Mouse (Mus musculus) embryonic stem cell, embryonic (primary cell): ENCODE results near the gene Mcm10.

Experiments
- CTCF ChIA-PET, 4 experiments: fragments of 300-600 bp in 2 of 4; fragments of 350-600 bp in 2 of 4; sonication (Branson Sonifier 250); formaldehyde crosslinking; loops; one replicate each; lab custom pipeline; 2022; ENCODE audit warnings: inconsistent platforms in 2 of 4; lab: Charles Lee
- POLR2A ChIA-PET, 4 experiments: fragments of 300-600 bp in 2 of 4; fragments of 350-600 bp in 2 of 4; sonication (Branson Sonifier 250); formaldehyde crosslinking; loops; one replicate each; lab custom pipeline; 2022; ENCODE audit warnings: antibody characterized with exemption in 4 of 4, inconsistent platforms in 1 of 4; lab: Charles Lee

The Mcm10 gene

GRCm38 (mm10) chr2:5037390-5037789, 24.8 kb upstream of the Mcm10 start:
- ChIA-PET CTCF (interaction anchor here in 1 of 4 experiments (0.8 kb wide), 1 partner anchor 12 kb away, joined by 3 read pairs; no protein-coding TSS in a partner anchor), POLR2A (interaction anchor here in 3 of 4 experiments (0.6 to 1.7 kb wide), 11 partner anchors 10 to 903 kb away, joined by 3 to 16 read pairs (median 3); partner anchors contain the start of genes Optn (in 2 of the 3), Cdc123 (in 1 of the 3), Mcm10 (in 1 of the 3) and Nudt5 (in 1 of the 3))

DNA sequence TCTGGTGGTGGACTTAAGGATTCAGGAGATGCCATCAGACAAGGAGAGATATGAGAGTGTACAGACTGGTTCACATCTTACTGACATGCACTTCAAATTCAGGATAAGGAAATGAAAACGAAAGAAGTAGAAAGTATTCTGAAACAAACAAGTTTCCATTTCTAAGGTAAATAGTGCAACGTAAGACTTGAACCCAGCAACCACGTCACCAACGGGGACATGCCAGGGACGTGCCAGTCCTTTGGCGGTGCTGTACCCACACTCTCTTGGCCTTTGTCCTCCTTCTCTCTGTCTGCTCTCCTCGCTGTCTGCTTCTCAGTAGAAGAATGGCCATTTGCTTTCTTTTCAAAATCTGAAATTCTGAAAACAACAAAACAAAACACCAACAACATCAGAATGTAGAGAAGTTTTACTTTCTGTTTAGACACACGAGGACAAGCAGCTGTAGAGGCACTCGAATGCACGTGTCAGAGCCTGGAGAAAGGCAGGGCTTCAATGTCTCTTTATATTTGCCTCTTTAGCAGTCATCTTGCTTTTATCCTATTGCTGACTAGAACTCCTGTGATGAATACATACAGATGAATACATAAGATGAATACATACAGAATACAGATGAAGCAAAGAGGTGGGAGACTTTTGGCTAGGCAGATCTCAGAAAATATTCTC, 24.0 kb upstream of the Mcm10 start:
- ChIA-PET CTCF (no interaction called here), POLR2A (interaction anchor here in 3 of 4 experiments (0.6 to 1.7 kb wide), 7 partner anchors 9 to 904 kb away, joined by 3 to 16 read pairs (median 4); partner anchors contain the start of gene Optn (in 1 of the 3))

DNA sequence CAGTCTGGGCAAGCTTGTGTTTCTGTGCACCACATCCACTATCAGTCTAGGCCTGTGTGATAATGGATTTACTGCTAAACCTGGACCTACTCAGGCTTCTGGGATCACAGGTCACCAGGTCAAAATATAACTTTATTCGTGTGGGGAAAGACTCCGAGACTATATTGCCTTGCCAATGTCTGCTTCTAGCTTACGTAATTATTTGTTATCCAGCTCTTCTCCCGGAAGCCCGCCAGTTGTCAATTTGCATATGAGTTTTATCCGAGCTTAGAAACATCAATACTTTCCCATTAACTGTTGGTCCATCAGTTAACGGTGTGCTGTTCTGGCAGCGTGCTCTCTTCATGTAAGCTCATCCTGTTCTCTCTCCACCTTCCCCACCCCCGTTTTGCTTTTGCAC, 22.6 kb upstream of the Mcm10 start:
- ChIA-PET POLR2A (interaction anchor here in 2 of 4 experiments (0.8 to 12.8 kb wide), 9 partner anchors 8 to 36 kb away, joined by 3 to 153 read pairs (median 4); partner anchors contain the start of gene Mcm10 (in 1 of the 2)), CTCF (interaction anchor here in 2 of 4 experiments (0.5 to 1.0 kb wide), 2 partner anchors 10 to 46 kb away, joined by 4 to 7 read pairs; no protein-coding TSS in a partner anchor)

DNA sequence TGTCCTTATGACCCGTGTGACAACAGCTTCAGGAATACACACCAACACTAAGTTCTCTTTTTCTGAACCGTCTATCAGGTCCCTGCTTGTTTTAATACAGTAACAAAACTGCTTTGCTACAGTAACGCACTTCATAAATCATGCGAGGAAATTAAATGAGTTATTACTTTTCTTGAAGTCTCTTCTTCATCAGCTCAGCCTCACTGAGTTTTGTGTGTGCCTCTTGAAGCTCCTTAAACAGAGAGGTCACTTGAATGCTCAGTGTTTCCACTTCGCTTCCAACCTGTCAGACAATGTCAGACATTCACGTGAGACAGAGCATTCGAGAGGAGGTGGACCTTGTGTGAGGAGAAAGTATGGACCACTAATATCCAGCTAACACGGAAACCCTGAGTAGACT, 22.2 kb upstream of the Mcm10 start:
- CTCF ChIA-PET, result interaction anchor here in 2 of 4 experiments (1.0 to 1.4 kb wide), 2 partner anchors 9 kb away, joined by 4 to 5 read pairs; no protein-coding TSS in a partner anchor

GRCm38 (mm10) chr2:5033546-5034420, 21.2 kb upstream of the Mcm10 start:
- POLR2A ChIA-PET, result interaction anchor here in 3 of 4 experiments (0.6 to 12.8 kb wide), 14 partner anchors 9 to 128 kb away, joined by 3 to 177 read pairs (median 5); partner anchors contain the start of genes Mcm10 (in 2 of the 3) and Optn (in 1 of the 3)
- CTCF ChIA-PET, result interaction anchor here in 2 of 4 experiments (0.6 to 1.4 kb wide), 4 partner anchors 10 to 235 kb away, joined by 3 to 6 read pairs (median 4); no protein-coding TSS in a partner anchor

More for the DNA sequence above, 22.2 kb upstream of the Mcm10 start:
- POLR2A ChIA-PET, result interaction anchor here in 2 of 4 experiments (0.8 to 12.8 kb wide), 10 partner anchors 8 to 36 kb away, joined by 3 to 153 read pairs (median 5); partner anchors contain the start of gene Mcm10 (in 1 of the 2)

GRCm38 (mm10) chr2:5032665-5033064, 20.1 kb upstream of the Mcm10 start:
- ChIA-PET CTCF (interaction anchor here in 2 of 4 experiments (0.6 kb wide), 2 partner anchors 19 to 891 kb away, joined by 3 to 4 read pairs; no protein-coding TSS in a partner anchor), POLR2A (interaction anchor here in 2 of 4 experiments (0.6 to 12.8 kb wide), 12 partner anchors 11 to 100 kb away, joined by 3 to 177 read pairs (median 6); partner anchors contain the start of genes Mcm10 (in 1 of the 2) and Optn (in 1 of the 2))

- ChIA-PET POLR2A (interaction anchor here in 2 of 4 experiments (0.6 to 12.8 kb wide), 10 partner anchors 12 to 913 kb away, joined by 3 to 177 read pairs (median 6); partner anchors contain the start of gene Mcm10 (in 1 of the 2)), CTCF (interaction anchor here in 1 of 4 experiments (0.6 kb wide), 1 partner anchor 141 kb away, joined by 3 read pairs; no protein-coding TSS in a partner anchor)
Measured at GRCm38 (mm10) chr2:5031215-5031614, 18.6 kb upstream of the Mcm10 start.

- POLR2A ChIA-PET, result interaction anchor here in 2 of 4 experiments (0.6 to 12.8 kb wide), 10 partner anchors 12 to 148 kb away, joined by 3 to 177 read pairs (median 5); partner anchors contain the start of genes Mcm10 (in 1 of the 2), Optn (in 1 of the 2) and Sephs1 (in 1 of the 2)
Measured at GRCm38 (mm10) chr2:5029808-5030207, 17.2 kb upstream of the Mcm10 start.

GRCm38 (mm10) chr2:5028047-5028446, 15.5 kb upstream of the Mcm10 start:
- POLR2A ChIA-PET, result interaction anchor here in 3 of 4 experiments (0.6 to 12.8 kb wide), 22 partner anchors 9 to 144 kb away, joined by 3 to 177 read pairs (median 6); partner anchors contain the start of genes Mcm10 (in 2 of the 3) and Optn (in 1 of the 3)
- CTCF ChIA-PET, result interaction anchor here in 1 of 4 experiments (1.1 kb wide), 1 partner anchor 16 kb away, joined by 4 read pairs; no protein-coding TSS in a partner anchor

More at GRCm38 (mm10) chr2:5029808-5030207, 17.2 kb upstream of the Mcm10 start:
- CTCF ChIA-PET, result interaction anchor here in 1 of 4 experiments (0.6 to 0.8 kb wide), 2 partner anchors 25 to 40 kb away, joined by 3 read pairs; no protein-coding TSS in a partner anchor

DNA sequence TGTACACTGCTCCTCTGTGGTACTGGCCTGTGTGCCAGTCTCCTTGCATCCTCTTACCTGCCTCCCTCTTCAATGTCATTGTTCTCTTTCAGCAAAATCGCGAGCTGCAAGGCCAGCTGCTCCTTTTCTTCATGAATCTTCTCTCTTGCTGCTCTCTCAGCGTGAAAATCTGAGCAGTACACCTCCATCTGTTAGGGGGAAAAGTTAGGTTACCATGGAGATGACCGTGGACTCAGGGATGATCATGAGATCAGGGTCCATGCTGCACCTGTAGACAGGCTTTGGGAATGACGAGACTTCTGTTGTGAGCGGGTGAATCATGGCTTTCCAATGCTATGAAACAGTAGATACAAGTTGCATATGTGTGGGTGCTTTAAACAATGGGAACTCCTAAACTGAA, 14.5 kb upstream of the Mcm10 start:
- ChIA-PET CTCF (interaction anchor here in 2 of 4 experiments (0.9 to 2.2 kb wide), 3 partner anchors 17 to 132 kb away, joined by 3 to 5 read pairs (median 4); no protein-coding TSS in a partner anchor), POLR2A (interaction anchor here in 2 of 4 experiments (0.8 to 12.8 kb wide), 16 partner anchors 9 to 143 kb away, joined by 3 to 177 read pairs (median 8); partner anchors contain the start of genes Mcm10 (in 2 of the 2) and Optn (in 1 of the 2))

DNA sequence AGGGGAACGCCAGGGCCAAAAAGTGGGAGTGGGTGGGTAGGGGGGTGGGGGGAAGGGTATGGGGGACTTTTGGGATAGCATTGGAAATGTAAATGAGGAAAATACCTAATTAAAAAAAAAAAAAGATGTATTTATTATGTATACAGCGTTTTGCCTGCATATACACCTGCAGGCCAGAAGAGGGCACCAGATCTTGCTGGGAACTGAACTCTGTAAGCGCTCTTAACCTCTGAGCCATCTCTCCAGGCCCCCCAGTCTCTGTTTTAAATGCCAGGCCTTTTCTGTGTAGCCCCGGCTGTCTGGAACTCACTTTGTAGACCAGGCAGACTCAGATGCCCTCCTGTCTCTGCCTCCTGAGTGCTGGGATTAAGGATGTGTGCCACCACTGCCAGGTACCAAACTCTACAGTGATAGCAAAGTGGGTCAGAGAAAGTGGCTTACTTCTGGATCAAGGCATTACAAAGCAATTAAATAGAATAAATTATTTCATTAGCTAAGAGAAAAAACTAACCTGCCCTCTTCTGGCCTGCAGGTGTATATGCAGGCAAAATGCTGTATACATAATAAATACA, 12.7 kb upstream of the Mcm10 start:
- ChIA-PET POLR2A (interaction anchor here in 3 of 4 experiments (0.7 to 12.8 kb wide), 12 partner anchors 7 to 1553 kb away, joined by 3 to 177 read pairs (median 7); partner anchors contain the start of genes Mcm10 (in 1 of the 3) and Optn (in 1 of the 3)), CTCF (interaction anchor here in 2 of 4 experiments (0.6 to 2.2 kb wide), 15 partner anchors 10 to 409 kb away, joined by 3 to 6 read pairs (median 3); partner anchors contain the start of gene Optn (in 2 of the 2))

- POLR2A ChIA-PET, result interaction anchor here in 2 of 4 experiments (0.6 to 12.8 kb wide), 19 partner anchors 9 to 322 kb away, joined by 3 to 153 read pairs (median 4); partner anchors contain the start of gene Mcm10 (in 1 of the 2)
- CTCF ChIA-PET, result interaction anchor here in 1 of 4 experiments (0.6 kb wide), 3 partner anchors 108 to 364 kb away, joined by 3 to 4 read pairs (median 3); no protein-coding TSS in a partner anchor
Measured at GRCm38 (mm10) chr2:5023699-5024399, 11.3 kb upstream of the Mcm10 start.

GRCm38 (mm10) chr2:5023275-5023674, 10.7 kb upstream of the Mcm10 start:
- CTCF ChIA-PET, result interaction anchor here in 1 of 4 experiments (0.6 kb wide), 3 partner anchors 107 to 365 kb away, joined by 3 to 4 read pairs (median 3); no protein-coding TSS in a partner anchor
- POLR2A ChIA-PET, result interaction anchor here in 2 of 4 experiments (0.8 to 12.8 kb wide), 13 partner anchors 8 to 323 kb away, joined by 3 to 153 read pairs (median 4); no protein-coding TSS in a partner anchor

GRCm38 (mm10) chr2:5019708-5020107, 7.1 kb upstream of the Mcm10 start:
- CTCF ChIA-PET, result no interaction called here
- POLR2A ChIA-PET, result interaction anchor here in 3 of 4 experiments (0.6 to 3.4 kb wide), 7 partner anchors 7 to 26 kb away, joined by 3 to 16 read pairs (median 4); no protein-coding TSS in a partner anchor

GRCm38 (mm10) chr2:5016922-5017321, 4.3 kb upstream of the Mcm10 start:
- POLR2A ChIA-PET, result interaction anchor here in 2 of 4 experiments (0.6 to 3.4 kb wide), 22 partner anchors 9 to 496 kb away, joined by 3 to 18 read pairs (median 4); no protein-coding TSS in a partner anchor
- CTCF ChIA-PET, result interaction anchor here in 1 of 4 experiments (0.6 kb wide), 1 partner anchor 431 kb away, joined by 10 read pairs; no protein-coding TSS in a partner anchor
